Mouse (Mus musculus): ENCODE data around the gene Dbndd2. TPM values are rescaled to one million over a fixed set of nuclear protein-coding genes. Genes with fewer than 3 reads are reported as not detected.

Dbndd2 gene
- total RNA-seq, 2 experiments from 2014 or later, result 118 to 138 TPM

DNA sequence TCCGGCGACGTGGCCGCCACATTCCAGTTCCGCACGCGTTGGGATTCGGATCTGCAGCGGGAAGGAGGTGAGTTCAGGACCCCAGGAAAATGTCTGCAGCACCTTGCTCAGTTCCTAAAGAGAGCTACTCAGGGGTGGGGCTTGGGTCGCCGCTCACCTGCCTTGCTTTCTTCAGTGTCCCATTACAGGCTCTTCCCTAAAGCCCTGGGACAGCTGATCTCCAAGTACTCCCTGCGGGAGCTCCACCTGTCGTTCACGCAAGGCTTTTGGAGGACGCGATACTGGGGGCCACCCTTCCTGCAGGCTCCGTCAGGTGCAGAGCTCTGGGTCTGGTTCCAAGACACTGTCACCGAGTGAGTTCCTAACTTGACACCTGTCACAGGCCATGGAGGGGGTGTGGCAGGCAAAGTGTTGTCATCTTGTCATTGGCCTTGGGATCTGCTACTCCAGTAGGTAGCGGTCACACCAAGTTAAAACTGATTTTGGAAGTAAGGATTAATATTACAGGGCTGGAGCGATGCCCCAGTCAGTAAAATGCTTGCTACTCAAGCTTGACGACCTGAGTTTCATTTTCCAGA lies 11.9 kb downstream of the Dbndd2 start:
- DNase-seq (ENCODE audit: low spot score in 2 of 2), result no peak

DNA sequence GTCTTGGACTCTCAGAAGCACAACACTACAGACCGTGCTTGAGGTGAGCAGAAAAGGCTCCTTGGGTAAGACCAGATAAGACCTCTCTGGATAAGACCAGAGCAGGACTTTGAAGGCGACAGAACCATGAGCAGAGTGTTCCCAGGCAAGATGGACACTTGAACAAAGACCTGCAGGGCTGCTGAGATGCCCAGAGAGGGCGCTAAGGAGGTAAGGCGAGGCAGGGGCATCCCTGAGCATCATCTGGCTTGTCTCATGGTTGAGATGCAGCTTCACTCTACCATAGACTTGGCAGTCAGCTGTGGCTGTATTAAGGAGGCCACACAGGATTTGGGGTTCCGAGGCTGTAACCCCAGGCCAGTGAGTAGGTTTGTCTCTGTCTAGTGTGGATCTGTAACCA lies 13.4 kb downstream of the Dbndd2 start:
- DNase-seq (ENCODE audit: low spot score in 2 of 2), result no peak

DNA sequence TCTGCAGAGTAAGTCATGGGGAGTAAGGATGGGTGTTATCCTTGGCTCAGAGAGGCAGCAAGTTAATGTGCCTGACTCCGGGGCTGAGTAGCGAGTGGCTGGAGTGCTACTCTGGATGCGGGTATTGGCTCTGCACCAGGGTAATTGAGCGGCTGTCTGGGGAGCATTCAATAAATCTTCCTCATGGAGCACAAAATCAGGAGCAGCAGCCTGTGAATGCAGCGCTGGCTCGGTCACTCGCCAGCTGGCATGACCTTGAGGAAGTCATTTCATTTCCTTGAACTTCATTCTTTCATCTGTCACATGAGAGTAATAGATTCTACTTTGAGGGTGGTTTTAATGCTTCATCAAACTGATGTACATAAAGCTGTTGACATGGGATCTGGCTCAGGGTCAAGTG lies 14.6 kb downstream of the Dbndd2 start:
- no peak for DNase-seq (ENCODE audit: low spot score in 2 of 2)

DNA sequence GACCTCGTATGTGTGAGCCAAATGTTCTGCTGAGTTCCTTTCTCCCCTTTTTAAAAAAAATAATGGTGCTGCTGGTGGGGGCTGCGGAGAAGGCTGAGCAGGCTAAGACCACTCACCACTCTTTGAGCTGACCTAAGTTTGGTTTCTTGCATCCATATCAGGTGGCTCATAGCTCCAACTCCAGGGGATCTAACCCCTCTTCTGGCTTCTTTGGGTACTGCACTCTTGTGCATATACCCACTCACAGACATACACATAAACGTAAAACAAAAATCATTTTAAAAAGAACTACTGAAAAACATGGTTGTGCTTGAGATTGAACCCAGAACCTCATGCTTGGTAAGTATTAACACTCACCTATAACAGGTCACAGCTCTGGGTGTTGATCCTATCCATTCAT lies 19.0 kb downstream of the Dbndd2 start:
- no peak for DNase-seq (ENCODE audit: low spot score in 2 of 2)

DNA sequence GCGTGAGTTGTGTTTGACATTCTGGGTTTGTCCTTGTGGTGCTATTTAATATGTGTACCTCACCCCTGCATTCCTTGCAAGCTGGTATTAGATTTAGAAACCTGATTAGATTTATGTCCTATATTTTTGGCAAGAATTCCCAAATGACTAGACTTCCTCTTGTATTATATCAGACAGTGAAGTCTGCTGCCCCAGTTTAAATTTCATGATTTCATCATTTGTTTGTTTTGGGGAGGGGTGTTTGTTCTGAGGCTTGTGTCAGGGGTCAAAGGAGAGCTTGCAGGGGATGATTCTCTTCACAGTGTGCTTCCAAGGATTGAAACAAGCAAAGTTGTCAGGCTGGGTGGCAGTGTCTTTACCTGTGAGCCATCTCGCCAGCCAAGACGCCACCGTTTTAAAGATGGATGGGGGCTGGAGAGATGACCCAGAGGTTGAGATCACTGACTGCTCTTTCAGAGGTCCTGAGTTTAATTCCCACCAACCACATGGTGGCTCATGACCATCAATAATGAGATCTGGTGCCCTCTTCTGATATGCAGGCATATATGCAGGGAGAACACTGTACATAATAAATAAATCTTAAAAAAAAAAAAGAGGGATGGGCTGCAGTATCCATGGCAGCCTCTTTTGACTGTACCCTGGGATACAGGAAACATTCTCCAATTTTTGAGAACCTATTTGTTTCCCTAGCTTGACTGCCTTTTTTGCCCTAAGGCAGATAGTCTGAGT lies 19.9 kb downstream of the Dbndd2 start:
- DNase-seq (ENCODE audit: low spot score in 2 of 2), result no peak

DNA sequence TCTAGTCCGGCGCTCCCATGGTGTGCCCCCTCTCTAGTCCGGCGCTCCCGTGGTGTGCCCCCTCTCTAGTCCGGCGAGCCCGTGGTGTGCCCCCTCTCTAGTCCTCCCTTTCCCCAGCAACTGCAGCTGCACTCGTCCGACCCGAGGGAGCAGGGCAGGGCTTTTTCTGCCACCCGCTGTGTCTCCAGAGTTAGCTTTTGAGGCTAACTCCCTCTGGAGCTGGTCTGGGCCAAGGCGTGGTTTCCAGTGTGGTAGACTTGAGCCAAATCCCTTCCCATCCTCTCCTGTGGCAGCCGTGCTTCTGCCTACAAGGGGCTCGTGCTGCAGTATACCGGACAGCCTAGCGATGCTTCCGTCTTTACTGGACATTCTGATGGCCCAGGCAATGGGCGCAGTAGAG lies 21.9 kb downstream of the Dbndd2 start:
- DNase-seq (ENCODE audit: low spot score in 2 of 2), result no peak

DNA sequence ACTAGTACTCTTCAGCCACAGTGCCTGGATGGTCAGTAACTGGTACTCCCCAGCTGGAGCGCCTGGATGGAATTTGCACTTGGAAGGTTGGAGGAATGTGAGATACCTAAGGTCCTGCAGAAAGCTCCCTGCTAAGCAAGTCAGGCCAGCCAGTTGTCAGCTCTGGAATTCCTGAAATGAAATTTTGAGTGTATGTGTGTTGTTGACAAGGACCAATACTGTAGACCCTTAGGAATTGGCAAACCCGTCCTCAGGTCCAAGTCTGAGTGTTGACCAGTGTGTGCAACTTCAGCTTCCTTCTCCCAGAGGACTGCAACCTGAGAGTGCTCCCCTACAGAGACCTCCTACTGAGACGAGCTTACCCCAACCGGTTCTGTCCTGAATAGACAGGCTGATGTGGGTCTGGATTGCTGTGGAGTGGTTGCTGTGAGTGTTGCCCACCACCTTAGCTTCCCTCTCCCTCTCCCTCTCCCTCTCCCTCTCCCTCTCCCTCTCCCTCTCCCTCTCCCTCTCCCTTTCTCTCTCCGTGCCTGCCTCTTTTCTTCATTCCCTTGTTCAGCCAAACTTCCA lies 24.8 kb downstream of the Dbndd2 start:
- DNase-seq (ENCODE audit: low spot score in 2 of 2), result no peak

DNA sequence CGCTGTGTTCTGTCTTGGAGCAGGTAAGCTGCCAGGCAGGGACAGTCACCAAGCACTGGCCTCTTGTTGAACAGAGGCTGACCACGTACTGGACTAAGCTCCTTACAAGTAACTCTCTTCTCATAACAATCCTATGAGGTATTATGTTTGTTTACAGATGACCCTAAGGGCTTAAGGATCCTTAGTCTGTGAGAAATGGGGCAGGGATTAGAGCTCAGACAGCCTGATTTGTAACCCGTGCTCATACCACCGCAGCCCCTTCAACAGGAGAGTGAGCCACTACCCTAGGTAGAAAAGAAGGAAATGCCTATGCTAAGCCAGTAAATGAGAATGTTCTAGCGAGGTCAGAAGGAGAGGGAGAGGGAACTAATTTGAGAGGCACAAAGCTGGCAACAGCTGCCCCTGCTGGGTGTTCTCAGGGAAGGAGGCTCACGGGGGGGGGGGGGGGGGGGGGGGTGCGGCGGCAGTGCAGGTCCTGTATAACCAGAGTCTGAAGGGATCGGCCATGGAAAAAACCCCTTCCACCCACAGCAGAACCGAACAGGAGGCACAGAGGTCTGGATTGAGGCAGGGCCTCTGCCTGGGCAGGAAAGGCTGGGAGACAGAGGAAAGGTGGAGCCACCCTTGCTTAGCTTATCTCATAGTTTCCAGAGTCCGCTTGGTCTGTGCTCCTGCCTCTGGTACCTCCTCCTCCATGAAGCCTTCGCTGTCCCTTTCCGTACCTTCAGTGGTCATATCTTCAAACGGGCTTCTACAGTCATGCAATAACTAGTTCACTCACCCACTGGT lies 26.4 kb downstream of the Dbndd2 start:
- DNase-seq (ENCODE audit: low spot score in 2 of 2), result no peak

DNA sequence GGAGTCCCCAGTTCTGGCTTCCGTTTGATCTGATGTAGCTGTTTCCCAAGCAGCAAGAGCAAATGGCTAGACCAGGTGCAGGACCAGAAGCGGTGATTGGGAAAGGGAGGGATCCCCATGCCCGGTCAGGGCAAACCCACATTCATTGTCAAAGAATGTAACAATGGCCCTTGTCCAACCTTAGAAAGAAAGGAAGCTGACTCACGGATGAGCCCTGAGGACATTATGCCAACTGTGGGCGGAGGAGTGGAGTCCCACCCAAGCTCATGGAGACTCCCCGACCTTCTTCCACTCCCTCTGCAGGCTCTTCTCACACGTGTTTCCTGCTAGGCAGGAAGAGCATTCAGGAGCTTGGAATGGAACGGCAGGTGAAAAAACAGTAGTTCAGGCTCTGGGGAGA lies 27.5 kb downstream of the Dbndd2 start:
- DNase-seq (ENCODE audit: low spot score in 2 of 2), result no peak

DNA sequence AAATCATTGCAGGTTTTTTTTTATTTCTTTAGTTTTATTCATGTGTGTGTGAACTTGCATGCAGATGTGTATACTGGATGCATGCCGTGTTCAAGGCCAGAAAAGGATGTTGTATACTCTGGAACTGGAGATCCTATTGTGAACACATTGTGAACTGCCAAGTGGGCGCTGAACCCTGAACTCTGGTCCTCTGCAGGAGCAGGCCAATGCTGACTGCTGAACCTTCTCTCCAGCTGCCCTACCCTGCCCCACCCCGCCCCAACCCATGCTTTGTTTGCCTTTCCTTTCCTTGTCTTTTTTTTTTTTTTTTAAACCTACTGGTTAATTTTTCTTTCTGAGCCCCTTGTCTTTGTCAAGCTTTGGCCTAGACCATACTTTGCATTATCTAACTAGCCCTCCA lies 29.0 kb downstream of the Dbndd2 start:
- DNase-seq (ENCODE audit: low spot score in 2 of 2), result no peak

DNA sequence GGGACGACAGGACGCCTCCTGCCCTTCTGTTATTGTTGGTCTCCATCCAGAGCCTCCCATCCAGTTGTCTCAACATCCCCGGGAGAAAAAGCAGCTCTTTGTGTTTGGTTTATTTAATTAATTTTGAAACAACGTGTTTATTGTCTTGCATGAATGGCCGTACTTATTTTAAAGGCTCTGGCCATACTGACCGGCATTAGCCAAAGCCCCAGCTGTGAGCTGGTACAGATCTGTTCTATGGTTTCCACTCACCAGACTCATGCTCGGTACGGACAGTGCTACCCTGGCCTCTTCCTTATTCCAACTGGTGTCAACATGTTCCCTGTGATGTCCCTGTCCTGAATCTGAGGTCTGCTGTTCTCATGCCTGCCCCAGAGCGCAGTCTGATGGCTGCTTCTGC lies 30.0 kb downstream of the Dbndd2 start:
- peak in 1 of 2 experiments; percentile 35 for DNase-seq (ENCODE audit: low spot score in 2 of 2)

DNA sequence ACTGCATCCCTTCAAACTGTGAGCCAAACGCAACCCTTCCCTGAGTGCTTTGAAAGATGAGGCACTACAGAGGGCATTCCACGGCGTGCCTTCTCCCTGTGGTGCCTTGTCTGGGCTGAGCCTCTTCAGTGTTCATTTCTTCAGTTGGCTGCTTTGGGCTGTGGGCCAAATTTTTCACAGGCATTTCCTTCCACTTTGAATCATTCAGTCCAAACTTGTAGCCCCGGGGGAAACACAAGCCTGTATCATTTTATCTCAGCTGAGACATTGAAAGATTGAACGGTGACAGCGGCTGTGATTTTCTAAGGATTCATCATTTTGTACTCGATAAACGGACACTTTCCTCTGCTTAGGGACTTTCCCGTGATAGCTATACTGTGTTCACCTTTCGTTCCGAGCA lies 30.7 kb downstream of the Dbndd2 start:
- no peak for DNase-seq (ENCODE audit: low spot score in 2 of 2)

DNA sequence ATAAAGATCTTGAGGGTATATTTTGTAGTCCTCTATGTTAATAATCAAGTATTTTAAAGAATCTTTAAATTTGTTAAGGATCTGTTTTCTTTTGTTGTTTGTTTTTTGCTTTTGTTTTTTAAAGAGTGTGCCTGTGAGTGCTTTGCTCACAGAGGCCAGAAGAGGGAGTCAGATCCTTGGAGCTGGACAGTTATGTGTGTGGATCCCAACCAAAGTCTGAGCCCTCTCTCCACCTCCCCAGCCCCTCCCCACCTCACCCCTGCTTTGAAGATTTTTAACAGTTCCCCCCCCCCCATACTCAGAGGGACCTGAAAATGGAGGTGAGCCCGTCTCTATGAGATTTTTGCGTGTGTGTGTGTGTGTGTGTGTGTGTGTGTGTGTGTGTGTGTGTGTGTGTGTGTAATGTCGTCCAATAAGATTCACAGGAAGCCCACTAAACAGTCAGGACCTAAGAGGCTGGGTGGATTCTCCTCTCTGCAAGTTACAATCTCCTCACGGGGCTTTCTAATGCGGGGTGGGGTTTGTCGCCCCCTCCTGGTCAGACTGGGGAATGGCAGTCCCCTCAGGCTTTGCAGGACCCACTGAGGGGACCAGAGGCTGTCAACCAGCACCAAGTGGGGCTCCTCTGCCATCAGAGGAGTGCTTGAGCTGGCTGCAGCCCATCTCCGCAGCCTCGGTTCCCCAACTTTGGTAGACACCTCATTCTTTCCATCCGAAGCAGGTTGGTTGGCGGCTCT lies 31.7 kb downstream of the Dbndd2 start:
- peak in 1 of 2 experiments; percentile 71 for DNase-seq (ENCODE audit: low spot score in 2 of 2)

DNA sequence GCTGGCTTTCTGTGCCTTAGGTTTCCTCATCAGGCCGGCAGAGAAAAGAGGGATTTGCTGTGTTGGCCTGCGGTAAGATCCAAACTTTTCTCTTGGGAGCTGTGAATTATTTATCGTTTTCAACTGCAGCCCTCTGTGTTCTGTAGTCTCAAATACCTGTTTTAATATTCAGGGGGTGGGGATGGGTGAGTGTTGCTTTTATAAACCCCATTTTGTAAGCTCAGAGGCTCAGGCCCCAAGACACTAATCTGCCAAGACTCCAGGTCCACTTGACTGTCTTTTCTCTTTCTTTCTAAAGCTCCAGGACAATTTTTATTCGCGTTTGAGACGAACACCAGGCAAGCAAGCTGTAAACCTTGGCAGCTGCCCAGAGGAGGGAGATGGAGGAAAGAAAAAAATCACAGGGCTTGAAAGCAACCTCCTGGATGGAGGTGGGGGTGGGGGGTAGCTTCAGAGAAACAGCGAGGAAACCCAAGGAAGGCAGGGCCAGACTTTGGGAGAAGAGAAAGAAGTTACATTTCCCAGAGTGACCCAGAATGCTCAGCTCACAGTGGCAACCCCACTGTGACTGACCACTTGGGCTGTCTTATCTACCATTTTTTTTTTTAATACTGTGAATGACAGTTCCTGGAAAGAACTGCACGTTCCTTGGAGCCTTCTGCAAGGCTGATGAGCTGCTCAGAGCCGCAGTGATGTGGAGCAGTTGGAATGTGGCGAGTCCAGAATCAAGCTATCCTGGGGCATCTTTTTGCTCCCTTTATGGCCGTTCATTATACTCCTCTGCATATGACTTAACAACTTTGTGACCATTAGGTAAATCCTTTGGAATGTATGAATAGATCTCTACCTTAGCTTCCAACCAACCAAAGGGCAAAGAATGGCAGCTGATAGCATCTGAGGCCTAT lies 32.6 kb downstream of the Dbndd2 start:
- DNase-seq (ENCODE audit: low spot score in 2 of 2), result peak in 1 of 2 experiments; percentile 24

DNA sequence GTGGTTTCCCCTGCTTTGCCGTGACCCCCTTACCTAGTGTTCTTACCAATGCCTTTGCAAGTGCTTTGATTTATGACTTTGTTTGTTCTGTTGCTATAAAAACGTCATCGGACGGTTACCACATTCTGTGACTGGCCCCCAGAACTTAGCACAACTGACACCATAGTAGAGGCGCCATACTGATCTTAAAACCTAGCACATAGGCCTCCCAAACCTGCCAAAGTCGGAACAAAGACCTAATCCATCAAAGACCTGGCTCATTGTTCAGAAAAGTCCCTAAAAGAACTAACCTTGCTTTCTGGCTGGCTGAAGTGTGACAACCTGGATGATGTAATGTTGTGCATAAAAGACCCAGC lies 33.2 kb downstream of the Dbndd2 start:
- no peak for DNase-seq (ENCODE audit: low spot score in 2 of 2)

DNA sequence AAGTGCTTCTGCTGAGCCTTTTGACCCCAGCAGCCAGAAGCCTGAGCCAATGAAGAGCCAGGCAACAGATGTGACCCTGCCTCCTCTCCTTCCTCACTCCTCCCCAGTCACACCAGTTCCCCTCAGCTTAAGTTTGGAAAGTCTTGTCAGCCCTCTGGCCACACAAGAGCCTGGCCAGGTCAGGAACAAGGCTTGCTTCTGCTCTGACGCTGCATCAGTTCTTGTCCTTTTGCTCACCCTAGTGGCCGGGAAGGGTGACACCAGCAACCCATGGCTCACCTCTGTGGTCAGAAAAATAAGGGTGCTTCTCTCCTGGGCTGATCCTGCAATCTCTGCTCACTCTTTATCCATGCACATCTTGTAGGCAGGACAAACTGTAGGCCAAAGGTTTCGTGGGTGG lies 34.9 kb downstream of the Dbndd2 start:
- no peak for DNase-seq (ENCODE audit: low spot score in 2 of 2)

DNA sequence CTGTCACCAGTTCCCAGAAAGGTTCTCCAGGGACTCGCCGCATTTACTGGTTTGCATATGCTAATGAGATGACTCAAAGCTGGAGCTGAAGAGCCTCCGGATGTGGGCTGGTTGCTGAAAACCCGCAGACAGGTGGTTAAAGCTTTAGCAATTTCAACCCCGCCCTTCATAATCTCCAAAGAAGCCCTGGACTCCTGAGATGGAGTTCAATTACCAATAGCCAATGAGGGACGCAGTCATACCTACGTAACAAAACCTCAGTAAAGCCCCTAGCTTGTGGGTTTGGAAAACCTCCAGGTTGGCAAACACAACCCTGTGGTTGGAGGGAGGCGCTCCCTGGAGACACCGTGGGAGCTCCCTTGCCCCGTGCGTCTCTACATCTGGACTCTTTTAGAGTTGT lies 35.9 kb downstream of the Dbndd2 start:
- no peak for DNase-seq (ENCODE audit: low spot score in 2 of 2)

DNA sequence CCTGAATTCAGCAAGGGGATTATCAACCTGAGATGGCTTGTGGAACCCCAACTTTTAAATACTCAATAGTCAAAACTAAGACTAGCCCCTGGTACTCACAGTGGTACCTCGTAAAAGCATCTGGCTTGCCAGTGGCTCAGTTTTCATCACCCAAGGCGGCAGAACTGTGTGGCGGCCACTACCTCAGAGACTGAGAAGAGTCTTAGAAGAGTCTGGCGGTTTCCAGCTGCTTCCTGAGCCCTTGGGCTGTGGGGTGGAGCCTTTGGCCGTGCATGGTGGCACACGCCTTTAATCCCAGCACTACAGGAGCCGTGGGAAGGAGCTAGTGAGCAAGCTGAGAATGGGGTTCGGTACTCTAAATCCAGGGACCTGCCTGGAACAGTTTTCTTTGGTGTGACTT lies 36.4 kb downstream of the Dbndd2 start:
- no peak for DNase-seq (ENCODE audit: low spot score in 2 of 2)

DNA sequence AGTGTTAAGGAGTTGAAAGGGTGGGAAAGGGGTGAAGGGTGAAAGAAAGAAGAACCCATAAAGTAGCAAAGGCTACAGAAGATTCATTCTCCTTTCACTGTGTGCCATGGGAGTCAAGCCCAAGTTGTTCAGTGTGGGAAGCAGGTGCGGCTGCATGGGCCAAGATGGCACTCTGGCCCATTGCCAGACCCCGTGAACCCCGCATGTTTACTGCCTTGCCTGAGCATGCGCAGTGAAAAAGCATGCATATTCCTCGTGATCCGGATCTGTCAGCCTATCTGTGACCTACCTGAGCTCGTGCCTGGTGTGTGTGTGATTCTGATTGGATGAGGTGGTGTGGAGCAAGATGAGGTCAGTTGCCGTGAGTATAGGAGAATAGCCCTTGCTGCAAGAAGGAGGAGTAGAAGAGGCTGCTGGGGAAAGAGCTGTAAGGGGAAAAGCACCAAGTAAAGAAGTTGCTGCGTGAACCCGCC lies 37.4 kb downstream of the Dbndd2 start:
- no peak for DNase-seq (ENCODE audit: low spot score in 2 of 2)

DNA sequence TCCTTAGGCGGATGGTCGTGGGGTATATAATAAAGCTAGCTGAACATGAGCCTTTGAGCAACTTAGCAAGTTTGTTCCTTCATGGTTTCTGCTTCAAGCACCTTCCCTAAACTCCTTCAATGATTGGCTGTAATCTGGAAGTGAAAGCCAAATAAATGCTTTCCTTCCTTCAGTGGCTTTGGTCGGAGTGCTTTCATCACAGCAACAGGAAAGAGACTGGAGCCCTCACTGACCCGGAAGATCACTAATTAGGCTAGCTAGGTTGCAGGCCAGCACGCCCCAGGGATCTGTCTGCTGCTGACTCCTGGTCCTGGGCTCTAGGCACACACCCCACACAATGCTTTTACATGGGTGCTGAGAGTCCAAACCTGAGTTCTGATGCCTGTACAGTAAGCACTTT lies 42.7 kb downstream of the Dbndd2 start:
- no peak for DNase-seq (ENCODE audit: low spot score in 2 of 2)
